Mouse (Mus musculus) lung, postnatal 0 days (tissue): Measurements from ENCODE around the gene Arl5c. TPM values are rescaled to one million over a fixed set of nuclear protein-coding genes. Genes with fewer than 3 reads are reported as not detected.

Experiments
- ATAC-seq: fragments of 200-750 bp; cut with Nextera tagmentation; 2 replicates; pipeline ENCODE4 v1.8.0; 2017; ENCODE audit warnings: moderate library complexity
- DNase-seq: peaks from one replicate; pipeline ENCODE4 v3.0.0-alpha.2; 2016; ENCODE audit warnings: low spot score
- H3K27ac ChIP-seq: fragments of 300-500 bp; sonication (generic); 2 replicates; pipeline ENCODE4 v1.5.1; 2014; ENCODE audit warnings: antibody characterized with exemption, mild to moderate bottlenecking, low read length, mixed read lengths
- H3K27me3 ChIP-seq: fragments of 300-500 bp; sonication (generic); replicated peaks from 2 replicates; pipeline ENCODE4 v1.6.1; 2014; ENCODE audit warnings: low read length, mixed read lengths; ENCODE audit not compliant: insufficient read depth
- H3K36me3 ChIP-seq: fragments of 300-500 bp; sonication (generic); 2 replicates; pipeline ENCODE4 v1.6.1; 2014; ENCODE audit warnings: low read length, mixed read lengths; ENCODE audit not compliant: insufficient read depth
- H3K4me1 ChIP-seq: fragments of 300-500 bp; sonication (generic); 2 replicates; pipeline ENCODE4 v1.6.1; 2014; ENCODE audit warnings: antibody characterized with exemption, low read depth, low read length, mixed read lengths; ENCODE audit not compliant: insufficient read depth
- H3K4me2 ChIP-seq: fragments of 300-500 bp; sonication (generic); replicated peaks from 2 replicates; pipeline ENCODE4 v1.6.1; 2014; ENCODE audit warnings: low read depth, mild to moderate bottlenecking, low read length, moderate library complexity, mixed read lengths
- H3K4me3 ChIP-seq: fragments of 300-500 bp; sonication (generic); 2 replicates; pipeline ENCODE4 v1.5.1; 2014; ENCODE audit warnings: low read depth, low read length
- H3K9ac ChIP-seq: fragments of 300-500 bp; sonication (generic); replicated peaks from 2 replicates; pipeline ENCODE4 v1.6.1; 2014; ENCODE audit warnings: low read depth, mild to moderate bottlenecking
- H3K9me3 ChIP-seq: fragments of 300-500 bp; sonication (generic); 2 replicates; pipeline ENCODE4 v1.6.1; 2016; ENCODE audit warnings: low read length, mixed read lengths
- CTCF ChIP-seq: IDR thresholded peaks from 2 replicates; pipeline ENCODE4 v1.5.1; 2016; ENCODE audit warnings: antibody characterized with exemption, mild to moderate bottlenecking
- EP300 ChIP-seq: IDR thresholded peaks from 2 replicates; pipeline ENCODE4 v1.6.1; 2016; ENCODE audit warnings: antibody characterized with exemption, mild to moderate bottlenecking, control low read depth
- WGBS: fragments of 180-500 bp; shearing (Covaris S2); extraction: QIAGEN DNeasy Blood & Tissue Kit; methylation state at CpG from one replicate; pipeline ENCODE4 v1.1.7; 2014; 5-methylcytosine and 5-hydroxymethylcytosine counted together
- polyA plus RNA-seq: library from polyadenylated mRNA; unstranded; fragments of >200 nt; fragmentation: Nextera tagmentation; extraction: Ambion mirVana; gene quantifications from 2 replicates; pipeline ENCODE4 v1.2.1, GENCODE M21; 2015

Gene Arl5c
- polyA plus RNA-seq, 1 experiment from 2014 or later = 4.6 TPM

DNA sequence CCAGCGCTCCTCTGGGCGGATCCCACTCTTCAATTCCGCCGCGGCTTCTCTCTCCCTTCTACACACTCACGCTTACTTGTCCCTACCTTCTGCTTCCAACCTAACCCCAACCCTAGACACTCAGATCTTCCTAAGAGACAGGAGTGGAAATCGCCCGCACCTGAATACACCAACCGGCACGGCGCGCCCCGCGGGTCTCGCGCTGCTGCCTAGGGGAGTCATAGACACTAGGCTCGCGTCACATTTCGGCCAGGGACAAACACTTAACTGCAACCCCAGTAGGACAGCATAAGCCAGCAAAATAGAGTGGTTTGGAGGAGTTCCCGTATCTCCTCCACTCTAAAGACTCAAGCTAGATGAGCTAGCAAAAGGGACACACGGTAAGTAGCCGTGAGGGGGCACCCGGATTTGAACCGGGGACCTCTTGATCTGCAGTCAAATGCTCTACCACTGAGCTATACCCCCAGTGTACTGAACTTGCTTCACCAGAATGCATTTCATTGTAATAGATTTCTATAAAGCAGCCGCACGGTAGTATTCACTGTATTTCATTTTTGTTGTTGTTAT lies 7.4 kb downstream of the Arl5c start:
- no peaks in the 10 kb centered on the region for H3K9me3 ChIP-seq
- peak overlapping the region; percentile 67 for H3K4me2 ChIP-seq
- peaks cover 8% of the 10 kb centered on the region for H3K27me3 ChIP-seq
- no peaks in the 10 kb centered on the region for H3K36me3 ChIP-seq
- peak overlapping the region; percentile 86 for H3K27ac ChIP-seq
- under 1% methylated on average over 26 of the region's 26 CpGs for WGBS
- H3K4me1 ChIP-seq = peaks cover 6% of the 10 kb centered on the region; the same call in 1 of the 2 replicates
- no peak for TF ChIP-seq EP300
- 0 out of 2 replicates have a peak, but pooled peaks have one; percentile 11 for TF ChIP-seq CTCF
- ATAC-seq = peak; percentile 81
- H3K9ac ChIP-seq = peak overlapping the region; percentile 79
- peak overlapping the region; percentile 91 for H3K4me3 ChIP-seq
- DNase-seq = peak; percentile 89

DNA sequence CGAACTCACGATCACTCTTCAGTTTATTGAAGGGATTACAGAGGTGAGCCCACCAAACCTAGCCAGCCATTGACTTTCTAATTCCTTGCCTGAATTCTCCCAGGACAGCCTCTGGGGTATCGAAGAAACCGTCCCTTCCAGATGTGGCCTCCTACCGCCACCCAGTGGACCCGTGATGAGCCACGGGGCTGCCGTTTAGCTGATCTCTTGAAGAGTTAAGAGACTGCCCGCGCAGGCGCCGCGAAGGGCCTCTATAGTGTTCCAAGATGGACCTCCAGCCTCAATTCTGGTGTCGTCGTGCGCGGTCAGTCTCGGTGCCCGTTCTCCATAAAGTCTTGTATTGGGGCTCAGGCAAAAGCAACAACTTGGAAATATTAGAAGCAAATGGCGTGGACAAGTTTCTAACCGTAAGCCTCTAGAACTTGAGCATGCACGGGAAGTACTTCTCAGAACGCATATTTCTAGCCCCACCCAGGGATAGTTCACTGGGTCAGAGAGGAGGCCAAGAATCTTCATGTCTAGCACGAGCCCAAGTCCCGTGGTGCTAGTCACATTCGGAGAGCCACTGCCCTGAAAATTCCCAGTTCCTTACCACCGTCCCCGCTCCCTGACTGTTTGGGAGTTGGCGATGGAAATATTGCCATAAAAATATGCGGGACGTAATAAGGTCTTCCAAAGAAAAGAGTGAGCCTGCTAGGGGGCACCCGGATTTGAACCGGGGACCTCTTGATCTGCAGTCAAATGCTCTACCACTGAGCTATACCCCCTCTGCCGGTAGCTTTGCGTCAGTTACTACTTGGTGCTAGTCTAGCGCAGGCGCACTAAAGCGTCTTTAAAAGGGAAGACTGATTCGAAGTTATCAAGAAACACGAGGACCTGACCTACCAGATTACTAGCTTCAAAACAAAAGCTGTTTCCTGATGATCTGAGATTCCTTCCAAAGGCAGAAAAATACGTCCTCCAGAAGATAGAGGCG lies 8.1 kb downstream of the Arl5c start:
- no peaks in the 10 kb centered on the region for H3K36me3 ChIP-seq
- H3K9ac ChIP-seq = peak overlapping the region; percentile 79
- H3K9me3 ChIP-seq = no peaks in the 10 kb centered on the region
- H3K27me3 ChIP-seq = peaks cover 8% of the 10 kb centered on the region
- H3K4me1 ChIP-seq = peaks cover 6% of the 10 kb centered on the region; the same call in 1 of the 2 replicates
- peak overlapping the region; percentile 67 for H3K4me2 ChIP-seq
- DNase-seq = peak; percentile 97
- TF ChIP-seq EP300 (peak; percentile 58; the same call in 1 of the 2 replicates), CTCF (peak; percentile 91)
- H3K4me3 ChIP-seq = peak overlapping the region; percentile 91
- peak; percentile 85 for ATAC-seq
- peak overlapping the region; percentile 86 for H3K27ac ChIP-seq
- WGBS = under 1% methylated on average over 42 of the region's 42 CpGs

DNA sequence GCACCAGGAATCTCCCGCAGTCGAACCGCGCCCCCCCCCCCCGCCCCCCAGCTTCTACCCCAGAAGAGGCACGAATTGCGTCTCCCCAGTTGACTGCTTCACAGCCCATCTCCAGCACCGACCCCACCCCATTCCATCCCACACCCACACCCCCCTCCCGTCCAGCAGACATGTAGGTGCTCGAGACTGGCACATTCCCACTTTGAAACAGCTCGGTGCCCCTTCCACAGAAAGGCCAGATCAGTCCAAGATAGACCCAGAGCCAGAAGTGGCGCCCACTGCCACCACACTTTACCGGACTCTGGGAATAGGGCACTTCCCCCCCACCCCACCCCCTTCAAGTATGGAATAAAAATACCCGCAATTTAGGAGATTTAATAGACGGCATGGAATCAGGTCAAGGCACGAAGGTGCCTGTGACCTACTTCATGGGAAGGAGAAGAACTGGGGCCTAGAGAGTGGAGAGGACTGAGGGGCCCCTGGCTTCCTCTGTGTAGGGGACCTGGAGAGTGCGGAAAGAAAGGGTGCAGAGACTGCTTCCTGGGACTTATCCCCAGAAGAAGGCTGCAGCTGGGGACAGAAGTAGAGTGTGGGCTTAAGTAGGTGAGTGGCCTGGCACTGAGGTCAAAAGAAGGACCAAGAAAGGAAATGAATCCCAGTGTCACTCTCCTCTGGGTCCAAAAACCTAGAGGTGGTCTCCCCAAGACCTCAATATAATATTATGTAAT lies 9.1 kb downstream of the Arl5c start:
- H3K9me3 ChIP-seq = no peaks in the 10 kb centered on the region
- H3K4me2 ChIP-seq = peak overlapping the region; percentile 97
- WGBS = 20% methylated on average over 15 of the region's 17 CpGs
- peaks cover 8% of the 10 kb centered on the region for H3K27me3 ChIP-seq
- peak overlapping the region; percentile 91 for H3K4me3 ChIP-seq
- H3K9ac ChIP-seq = no peak overlapping the region
- H3K27ac ChIP-seq = no peak overlapping the region
- H3K4me1 ChIP-seq = peaks cover 6% of the 10 kb centered on the region; the same call in 1 of the 2 replicates
- H3K36me3 ChIP-seq = no peaks in the 10 kb centered on the region
- no peak for TF ChIP-seq EP300
- no peak for TF ChIP-seq CTCF
- ATAC-seq (no peak), DNase-seq (no peak)

DNA sequence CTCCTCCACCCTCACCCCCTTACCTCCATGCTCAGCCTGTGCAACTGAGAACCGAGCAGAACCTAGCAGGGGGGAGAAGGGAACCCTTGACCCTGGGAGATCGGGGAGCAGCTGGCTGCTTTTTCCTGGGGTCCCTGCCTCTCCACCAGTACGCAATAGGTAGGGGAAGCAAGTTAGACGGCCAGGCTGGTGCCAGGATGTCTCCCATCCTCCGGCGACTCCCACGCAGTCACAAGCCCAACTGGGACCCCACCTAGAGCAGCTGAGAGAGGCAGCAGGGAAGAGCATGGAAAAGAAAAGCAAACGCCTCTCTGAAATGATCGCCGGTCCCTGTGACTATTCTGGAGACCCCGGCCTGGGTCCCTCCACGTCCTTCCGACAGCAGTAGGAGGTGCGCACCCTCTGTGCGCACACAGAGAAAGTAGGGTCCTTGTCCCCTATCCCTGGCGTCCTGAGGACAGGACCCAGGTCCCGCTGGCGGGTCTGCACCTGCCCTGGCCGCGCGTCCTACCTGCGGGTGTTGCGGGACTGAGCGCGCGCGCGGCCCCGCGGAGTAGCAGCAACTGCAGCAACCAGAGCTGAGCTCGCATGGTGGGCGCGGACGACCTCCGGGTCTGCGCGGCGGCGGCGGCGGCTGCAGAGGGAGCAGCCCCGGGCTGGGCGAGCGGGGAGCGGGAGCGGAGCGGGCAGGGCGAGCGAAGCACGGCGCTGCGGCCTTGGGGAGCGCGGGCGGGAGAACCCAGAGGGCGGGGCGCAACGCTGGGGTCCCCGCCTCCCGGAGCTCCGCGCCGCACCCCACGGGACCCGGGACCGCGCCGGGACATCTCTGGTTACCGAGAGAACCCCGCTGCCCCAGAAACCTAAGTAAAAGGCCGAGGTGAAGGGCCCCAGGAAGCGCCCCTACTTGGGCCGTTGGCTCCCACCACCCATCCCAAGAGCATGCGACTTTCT lies 10.0 kb downstream of the Arl5c start, which contains the start of gene Plxdc1:
Plxdc1 (minus strand) TSS at position 718 of the 951 bp plus-strand sequence.
- Histone ChIP-seq H3K4me3 (peak within 1 kb of the TSS; percentile 91), H3K9ac (0 out of 2 replicates have a peak within 1 kb of the TSS, but pooled peaks have one; percentile 13), H3K27me3 (peaks cover 8% of the 10 kb centered on the region), H3K9me3 (no peaks in the 10 kb centered on the region), H3K4me2 (peak within 1 kb of the TSS; percentile 97), H3K4me1 (peaks cover 6% of the 10 kb centered on the region; the same call in 1 of the 2 replicates), H3K36me3 (no peaks in the 10 kb centered on the region), H3K27ac (no peak within 1 kb of the TSS)
- TF ChIP-seq CTCF = no peak
- no peak for TF ChIP-seq EP300
- DNase-seq (no peak), ATAC-seq (no peak)
- 5% methylated on average over 39 of the region's 74 CpGs for WGBS

DNA sequence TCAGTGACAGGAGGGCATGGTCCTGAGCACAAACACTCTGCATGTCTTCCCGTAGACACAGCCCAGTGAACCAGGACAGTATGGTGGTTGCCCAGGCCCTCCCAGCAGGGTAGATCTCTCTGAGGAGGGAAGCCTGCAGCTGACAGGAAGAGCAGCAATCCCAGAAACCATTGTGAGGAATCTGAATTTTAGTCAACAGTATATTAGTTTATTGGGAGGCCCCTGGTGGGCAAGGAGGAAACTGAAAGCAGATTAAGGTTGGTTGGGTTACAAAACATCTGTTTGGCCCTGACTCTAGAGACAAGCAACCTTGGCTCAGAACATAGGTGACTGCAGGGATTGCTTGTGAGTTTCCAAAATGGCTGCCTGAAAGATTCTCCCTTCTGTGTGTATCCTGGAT lies 12.0 kb downstream of the Arl5c start:
- H3K27ac ChIP-seq = no peak overlapping the region
- no peaks in the 10 kb centered on the region for H3K4me1 ChIP-seq
- no peak overlapping the region for H3K9ac ChIP-seq
- DNase-seq (no peak), ATAC-seq (no peak)
- H3K27me3 ChIP-seq = peaks cover 8% of the 10 kb centered on the region
- WGBS = 78% methylated on average over 1 of the region's 1 CpGs
- no peak for TF ChIP-seq EP300
- TF ChIP-seq CTCF = no peak
- no peaks in the 10 kb centered on the region for H3K36me3 ChIP-seq
- no peak overlapping the region for H3K4me2 ChIP-seq
- H3K9me3 ChIP-seq = no peaks in the 10 kb centered on the region
- no peak overlapping the region for H3K4me3 ChIP-seq
